Mouse (Mus musculus): Measurements from ENCODE around the gene Ptpn5. TPM values are rescaled to one million over a fixed set of nuclear protein-coding genes. Genes with fewer than 3 reads are reported as not detected.

Gene Ptpn5
- polyA plus RNA-seq, 1 experiment, result 0.23 TPM

GRCm38 (mm10) chr7:47077451-47077850 is 56.0 kb downstream of the Ptpn5 start:
- Histone ChIP-seq H3K4me1 (ENCODE audit: control insufficient read depth, insufficient read depth, low read length) (no peaks in the 10 kb centered on the region; the same call in 1 of the 2 replicates), H3K27ac (ENCODE audit: control insufficient read depth, insufficient read depth, low read depth, low read length) (no peak overlapping the region), H3K4me3 (ENCODE audit: control insufficient read depth, low read depth, low read length) (no peak overlapping the region), H3K36me3 (ENCODE audit: control insufficient read depth, insufficient read depth, low read length) (no peaks in the 10 kb centered on the region), H3K27me3 (ENCODE audit: control insufficient read depth, insufficient read depth, low read length) (no peaks in the 10 kb centered on the region)
- no peak for TF ChIP-seq POLR2A (IDR thresholded peaks at IDR 0.05; ENCODE audit: control insufficient read depth, low read depth, low read length)
- TF ChIP-seq CTCF (IDR thresholded peaks at IDR 0.05; ENCODE audit: control insufficient read depth, insufficient read depth, insufficient replicate concordance, low read depth, low read length), result peak; percentile 41; the same call in 1 of the 2 replicates

- Histone ChIP-seq H3K4me1 (ENCODE audit: control insufficient read depth, insufficient read depth, low read length) (no peaks in the 10 kb centered on the region; the same call in 1 of the 2 replicates), H3K36me3 (ENCODE audit: control insufficient read depth, insufficient read depth, low read length) (no peaks in the 10 kb centered on the region), H3K27ac (ENCODE audit: control insufficient read depth, insufficient read depth, low read depth, low read length) (no peak overlapping the region), H3K27me3 (ENCODE audit: control insufficient read depth, insufficient read depth, low read length) (no peaks in the 10 kb centered on the region), H3K4me3 (ENCODE audit: control insufficient read depth, low read depth, low read length) (no peak overlapping the region)
- TF ChIP-seq CTCF (IDR thresholded peaks at IDR 0.05; ENCODE audit: control insufficient read depth, insufficient read depth, insufficient replicate concordance, low read depth, low read length) (no peak), POLR2A (IDR thresholded peaks at IDR 0.05; ENCODE audit: control insufficient read depth, low read depth, low read length) (no peak)
These were observed 56.8 kb downstream of the Ptpn5 start for GRCm38 (mm10) chr7:47076729-47077128.

DNA sequence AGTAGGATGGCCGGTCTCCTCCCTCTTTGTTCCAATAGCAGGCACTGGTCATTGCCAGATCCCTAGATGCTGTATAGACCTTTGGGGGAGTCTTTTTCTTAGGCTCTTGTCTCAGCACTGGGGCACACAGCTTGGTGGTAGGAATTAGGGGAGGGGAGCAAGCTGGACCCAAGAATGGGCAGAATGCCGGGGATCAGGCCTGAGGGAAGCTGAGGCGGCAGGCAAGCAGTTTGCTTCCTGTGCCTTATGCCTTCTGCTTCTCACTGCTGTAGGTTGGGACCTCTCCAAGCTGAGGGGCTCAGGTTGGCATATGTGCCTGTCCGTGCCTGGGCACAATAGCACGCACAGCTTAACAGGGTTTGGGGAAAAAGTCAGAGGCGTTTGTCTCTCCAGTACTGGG is 57.3 kb downstream of the Ptpn5 start:
- Histone ChIP-seq H3K27ac (ENCODE audit: control insufficient read depth, insufficient read depth, low read depth, low read length) (no peak overlapping the region), H3K4me3 (ENCODE audit: control insufficient read depth, low read depth, low read length) (no peak overlapping the region), H3K36me3 (ENCODE audit: control insufficient read depth, insufficient read depth, low read length) (no peaks in the 10 kb centered on the region), H3K27me3 (ENCODE audit: control insufficient read depth, insufficient read depth, low read length) (no peaks in the 10 kb centered on the region), H3K4me1 (ENCODE audit: control insufficient read depth, insufficient read depth, low read length) (no peaks in the 10 kb centered on the region; the same call in 1 of the 2 replicates)
- TF ChIP-seq POLR2A (IDR thresholded peaks at IDR 0.05; ENCODE audit: control insufficient read depth, low read depth, low read length) (no peak), CTCF (IDR thresholded peaks at IDR 0.05; ENCODE audit: control insufficient read depth, insufficient read depth, insufficient replicate concordance, low read depth, low read length) (no peak)

DNA sequence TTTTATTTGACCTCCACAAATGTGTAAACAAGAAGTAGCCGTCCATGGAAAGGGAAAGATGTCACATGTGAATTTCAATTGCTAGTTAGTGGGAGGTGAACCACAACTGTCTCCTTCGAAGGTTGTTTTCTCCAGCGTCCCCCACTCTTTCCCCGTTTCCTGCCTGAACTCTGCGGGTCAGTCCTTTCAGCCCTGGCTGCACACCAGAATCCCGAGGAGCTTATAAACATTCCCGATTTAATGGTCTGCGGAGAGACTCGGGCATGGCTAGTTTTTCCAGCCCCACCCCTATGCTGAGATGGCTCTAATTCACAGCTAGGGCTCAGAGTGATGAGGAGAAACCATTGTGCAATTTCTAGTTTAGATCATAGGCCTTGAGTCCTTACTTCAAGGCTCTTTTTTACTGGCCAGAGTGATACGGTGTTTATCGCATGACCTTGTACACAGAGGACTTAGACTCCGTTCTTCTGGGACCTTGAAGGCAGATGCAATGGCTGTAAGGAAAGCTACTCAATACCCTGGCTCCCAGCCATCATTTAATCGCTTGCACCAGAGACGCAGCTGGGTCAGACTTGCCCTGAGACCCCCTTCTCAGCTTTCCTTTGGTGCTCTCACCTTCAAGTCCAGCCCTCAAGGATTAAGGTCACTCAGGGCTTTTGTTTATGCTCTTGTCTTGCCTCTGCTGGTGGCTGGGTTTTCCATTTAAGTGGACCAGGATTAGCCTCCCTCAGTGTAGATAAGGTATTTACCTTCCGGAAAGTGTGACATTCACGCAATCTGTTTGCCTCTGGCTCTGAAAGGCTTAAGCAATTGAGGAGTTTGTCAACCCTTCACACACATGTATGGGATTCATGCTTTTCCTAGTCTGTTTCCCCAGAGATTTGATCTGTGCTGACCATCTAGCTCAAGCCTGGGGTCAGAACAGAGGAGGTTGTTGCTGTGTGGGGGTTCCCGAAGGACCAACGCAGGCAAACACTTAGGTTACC is 59.7 kb downstream of the Ptpn5 start:
- Histone ChIP-seq H3K36me3 (ENCODE audit: control insufficient read depth, insufficient read depth, low read length) (no peaks in the 10 kb centered on the region), H3K4me3 (ENCODE audit: control insufficient read depth, low read depth, low read length) (no peak overlapping the region), H3K27ac (ENCODE audit: control insufficient read depth, insufficient read depth, low read depth, low read length) (peak overlapping the region; percentile 80), H3K27me3 (ENCODE audit: control insufficient read depth, insufficient read depth, low read length) (no peaks in the 10 kb centered on the region), H3K4me1 (ENCODE audit: control insufficient read depth, insufficient read depth, low read length) (no peaks in the 10 kb centered on the region; the same call in 1 of the 2 replicates)
- TF ChIP-seq CTCF (IDR thresholded peaks at IDR 0.05; ENCODE audit: control insufficient read depth, insufficient read depth, insufficient replicate concordance, low read depth, low read length) (no peak), POLR2A (IDR thresholded peaks at IDR 0.05; ENCODE audit: control insufficient read depth, low read depth, low read length) (no peak)

- H3K4me3 ChIP-seq (ENCODE audit: control insufficient read depth, low read depth, low read length), result no peak overlapping the region
- peak overlapping the region; percentile 80 for H3K27ac ChIP-seq (ENCODE audit: control insufficient read depth, insufficient read depth, low read depth, low read length)
- H3K27me3 ChIP-seq (ENCODE audit: control insufficient read depth, insufficient read depth, low read length), result no peaks in the 10 kb centered on the region
- H3K36me3 ChIP-seq (ENCODE audit: control insufficient read depth, insufficient read depth, low read length), result no peaks in the 10 kb centered on the region
- TF ChIP-seq CTCF (IDR thresholded peaks at IDR 0.05; ENCODE audit: control insufficient read depth, insufficient read depth, insufficient replicate concordance, low read depth, low read length), result no peak
- no peak for TF ChIP-seq POLR2A (IDR thresholded peaks at IDR 0.05; ENCODE audit: control insufficient read depth, low read depth, low read length)
- H3K4me1 ChIP-seq (ENCODE audit: control insufficient read depth, insufficient read depth, low read length), result no peaks in the 10 kb centered on the region; the same call in 1 of the 2 replicates
These were observed 60.9 kb downstream of the Ptpn5 start for GRCm38 (mm10) chr7:47072551-47072950.

DNA sequence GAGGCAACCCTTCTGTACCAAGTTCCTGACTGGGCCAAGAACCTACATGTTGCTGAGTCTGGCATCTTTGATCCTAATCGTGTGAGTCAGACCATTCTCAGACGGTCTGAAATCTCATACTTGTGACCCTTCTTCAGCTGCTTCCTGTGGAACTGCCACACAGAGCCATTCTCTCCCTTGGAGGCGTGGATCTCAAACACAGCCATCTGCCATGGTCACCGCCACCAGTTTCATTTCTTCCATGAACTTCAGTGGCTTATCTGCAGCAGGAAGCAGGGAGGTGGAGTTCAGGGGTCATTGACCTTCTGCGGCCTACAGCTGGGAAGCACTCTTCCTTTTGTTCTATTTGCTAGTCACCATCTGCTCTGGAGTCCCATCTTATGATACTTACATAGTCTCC is 65.6 kb downstream of the Ptpn5 start:
- TF ChIP-seq CTCF (IDR thresholded peaks at IDR 0.05; ENCODE audit: control insufficient read depth, insufficient read depth, insufficient replicate concordance, low read depth, low read length) (no peak), POLR2A (IDR thresholded peaks at IDR 0.05; ENCODE audit: control insufficient read depth, low read depth, low read length) (no peak)
- H3K27ac ChIP-seq (ENCODE audit: control insufficient read depth, insufficient read depth, low read depth, low read length), result no peak overlapping the region
- H3K27me3 ChIP-seq (ENCODE audit: control insufficient read depth, insufficient read depth, low read length), result no peaks in the 10 kb centered on the region

GRCm38 (mm10) chr7:47066942-47067341 is 66.5 kb downstream of the Ptpn5 start:
- TF ChIP-seq POLR2A (IDR thresholded peaks at IDR 0.05; ENCODE audit: control insufficient read depth, low read depth, low read length), result no peak
- TF ChIP-seq CTCF (IDR thresholded peaks at IDR 0.05; ENCODE audit: control insufficient read depth, insufficient read depth, insufficient replicate concordance, low read depth, low read length), result no peak
- Histone ChIP-seq H3K27me3 (ENCODE audit: control insufficient read depth, insufficient read depth, low read length) (no peaks in the 10 kb centered on the region), H3K27ac (ENCODE audit: control insufficient read depth, insufficient read depth, low read depth, low read length) (no peak overlapping the region), H3K36me3 (ENCODE audit: control insufficient read depth, insufficient read depth, low read length) (no peaks in the 10 kb centered on the region), H3K4me3 (ENCODE audit: control insufficient read depth, low read depth, low read length) (no peak overlapping the region), H3K4me1 (ENCODE audit: control insufficient read depth, insufficient read depth, low read length) (no peaks in the 10 kb centered on the region)

More for the DNA sequence above, 65.6 kb downstream of the Ptpn5 start:
- no peaks in the 10 kb centered on the region for H3K36me3 ChIP-seq (ENCODE audit: control insufficient read depth, insufficient read depth, low read length)
- H3K4me1 ChIP-seq (ENCODE audit: control insufficient read depth, insufficient read depth, low read length), result no peaks in the 10 kb centered on the region
- no peak overlapping the region for H3K4me3 ChIP-seq (ENCODE audit: control insufficient read depth, low read depth, low read length)

Measured in testis, adult 2 months (tissue).